Mouse (Mus musculus) cerebellum, adult 2 months (tissue): ENCODE measurements around the gene Cnnm4. TPM values are rescaled to one million over a fixed set of nuclear protein-coding genes. Genes with fewer than 3 reads are reported as not detected.

Experiments
- DNase-seq, 2 experiments: peaks; one replicate each; pipeline ENCODE4 v3.0.0; 2021
- H3K27ac ChIP-seq: fragments of 200-500 bp; 2 replicates; pipeline ENCODE4 v1.5.1; 2012; ENCODE audit warnings: low read length, control low read depth, inconsistent platforms; ENCODE audit not compliant: insufficient read depth
- H3K27me3 ChIP-seq: fragments of 200-500 bp; 2 replicates; pipeline ENCODE4 v1.6.1; 2012; ENCODE audit warnings: inconsistent platforms, mild to moderate bottlenecking, low read length, moderate library complexity; ENCODE audit not compliant: control insufficient read depth, insufficient read depth
- H3K4me1 ChIP-seq: fragments of 200-500 bp; 2 replicates; pipeline ENCODE4 v1.6.1; 2011; ENCODE audit warnings: low read length; ENCODE audit not compliant: control insufficient read depth, insufficient read depth
- H3K4me3 ChIP-seq: fragments of 200-500 bp; replicated peaks from 2 replicates; pipeline ENCODE3; 2011; ENCODE audit warnings: mild to moderate bottlenecking, low read depth, low read length, control low read depth; ENCODE audit not compliant: insufficient read depth
- CTCF ChIP-seq: fragments of 200-500 bp; IDR thresholded peaks from 2 replicates; pipeline ENCODE4 v1.5.1; 2011; ENCODE audit warnings: low read depth, mild to moderate bottlenecking, control low read depth, low read length, moderate library complexity, borderline replicate concordance; ENCODE audit not compliant: insufficient read depth
- POLR2A ChIP-seq: fragments of 200-500 bp; IDR thresholded peaks from 2 replicates; pipeline ENCODE4 v1.6.1; 2011; ENCODE audit warnings: low read length, control low read depth, borderline replicate concordance; ENCODE audit not compliant: insufficient read depth
- WGBS: fragments of 180-500 bp; shearing (Covaris S2); methylation state at CpG from one replicate; pipeline ENCODE4 v1.1.7; 2018; 5-methylcytosine and 5-hydroxymethylcytosine counted together
- polyA plus RNA-seq: library from polyadenylated mRNA; depleted of rRNA; stranded (reverse); fragments of >200 nt; gene quantifications from 2 replicates; pipeline ENCODE4 v1.2.3, GENCODE M21; 2012; rRNA removed

The Cnnm4 gene
- polyA plus RNA-seq = 12.2 and 14.6 TPM in 2 replicates

DNA sequence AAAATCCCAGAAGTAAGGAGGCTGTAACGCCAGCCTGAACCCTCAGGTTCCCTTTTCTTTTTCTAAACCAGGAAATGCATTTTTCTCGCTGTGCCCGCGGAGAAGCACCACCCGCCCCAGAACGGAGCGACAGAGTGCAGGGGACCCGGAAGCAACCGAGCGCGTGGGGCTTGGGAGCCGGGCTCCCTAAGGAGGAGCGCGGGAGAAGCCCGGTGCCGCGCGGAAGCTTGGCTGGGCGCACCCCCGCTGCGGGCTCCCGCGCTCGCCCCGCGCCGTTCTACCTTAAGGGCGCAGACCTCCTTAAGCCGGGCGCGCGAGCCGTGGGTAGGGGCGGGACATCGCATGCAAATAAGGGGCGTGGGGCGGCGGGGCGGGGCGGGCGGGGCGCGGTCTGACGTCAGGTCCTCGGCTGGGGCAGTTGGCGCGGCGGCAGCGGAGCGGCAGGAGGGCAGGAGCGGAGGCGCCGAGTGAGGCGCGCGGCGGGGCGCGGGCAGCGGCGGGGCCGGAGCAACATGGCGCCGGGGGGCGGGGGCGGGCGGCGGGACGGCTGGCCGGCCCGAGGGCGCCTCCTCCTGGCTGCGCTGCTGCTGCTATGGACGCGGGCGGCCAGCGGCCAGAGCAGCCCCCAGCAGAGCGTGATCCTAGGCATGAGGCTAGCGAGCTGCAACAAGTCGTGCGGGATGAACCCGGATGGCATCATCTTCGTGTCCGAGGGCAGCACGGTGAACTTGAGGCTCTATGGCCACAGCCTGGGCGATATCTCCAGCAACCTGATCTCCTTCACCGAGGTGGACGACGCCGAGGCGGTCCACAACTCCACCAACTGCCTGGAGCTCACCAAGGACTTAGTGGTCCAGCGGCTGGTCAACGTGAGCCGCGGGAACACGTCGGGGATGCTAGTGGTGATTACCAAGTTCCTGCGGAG is at the start of gene Cnnm4:
Gene Cnnm4, plus strand, starts transcription at position 440 of the 925 bp plus-strand sequence.
- peak; percentile 90 to 91 for DNase-seq
- peak within 1 kb of the TSS; percentile 61 for H3K27ac ChIP-seq
- peaks cover 7% of the 10 kb centered on the region; the same call in 1 of the 2 replicates for H3K4me1 ChIP-seq
- TF ChIP-seq CTCF (peak; percentile 28; the same call in 1 of the 2 replicates), POLR2A (peak; percentile 65)
- under 1% methylated on average over 93 of the region's 98 CpGs for WGBS
- peak within 1 kb of the TSS; percentile 88 for H3K4me3 ChIP-seq
- no peaks in the 10 kb centered on the region for H3K27me3 ChIP-seq

DNA sequence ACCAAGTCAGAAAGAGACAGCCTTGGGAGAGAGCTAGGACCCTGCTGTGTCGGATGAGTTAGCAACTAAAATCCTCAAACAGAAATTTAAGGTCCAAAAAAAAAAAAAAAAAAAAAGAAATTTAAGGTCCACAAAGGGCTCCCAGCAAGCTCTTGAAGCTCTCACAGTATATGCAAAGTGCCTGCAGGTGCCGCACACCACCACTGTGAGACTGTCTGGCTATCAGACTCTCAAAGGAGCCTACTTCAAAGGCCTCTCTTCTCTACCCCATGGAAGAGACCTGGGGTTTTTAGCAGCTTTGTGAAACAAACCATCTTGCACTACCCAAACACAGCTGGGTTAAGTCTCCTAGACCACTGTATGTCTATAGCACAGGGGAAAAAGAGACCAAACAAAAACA is 41.9 kb upstream of the Cnnm4 start:
- Histone ChIP-seq H3K4me3 (no peak overlapping the region), H3K27me3 (no peaks in the 10 kb centered on the region), H3K4me1 (no peaks in the 10 kb centered on the region), H3K27ac (no peak overlapping the region)
- TF ChIP-seq POLR2A (no peak), CTCF (no peak)
- WGBS = 93% methylated on average over 2 of the region's 2 CpGs
- DNase-seq = no peak

- Histone ChIP-seq H3K27ac (no peak overlapping the region), H3K27me3 (no peaks in the 10 kb centered on the region), H3K4me1 (no peaks in the 10 kb centered on the region), H3K4me3 (no peak overlapping the region)
- DNase-seq = no peak
- 92% methylated on average over 4 of the region's 4 CpGs for WGBS
- TF ChIP-seq CTCF (no peak), POLR2A (no peak)
Observed at GRCm38 (mm10) chr1:36432999-36433398, 38.4 kb upstream of the Cnnm4 start.

- no peak for DNase-seq
- H3K4me3 ChIP-seq = no peak overlapping the region
- 94% methylated on average over 3 of the region's 3 CpGs for WGBS
- TF ChIP-seq CTCF (no peak), POLR2A (no peak)
- no peaks in the 10 kb centered on the region for H3K4me1 ChIP-seq
- H3K27me3 ChIP-seq = no peaks in the 10 kb centered on the region
- H3K27ac ChIP-seq = no peak overlapping the region
Observed at GRCm38 (mm10) chr1:36433616-36434015, 37.8 kb upstream of the Cnnm4 start.

DNA sequence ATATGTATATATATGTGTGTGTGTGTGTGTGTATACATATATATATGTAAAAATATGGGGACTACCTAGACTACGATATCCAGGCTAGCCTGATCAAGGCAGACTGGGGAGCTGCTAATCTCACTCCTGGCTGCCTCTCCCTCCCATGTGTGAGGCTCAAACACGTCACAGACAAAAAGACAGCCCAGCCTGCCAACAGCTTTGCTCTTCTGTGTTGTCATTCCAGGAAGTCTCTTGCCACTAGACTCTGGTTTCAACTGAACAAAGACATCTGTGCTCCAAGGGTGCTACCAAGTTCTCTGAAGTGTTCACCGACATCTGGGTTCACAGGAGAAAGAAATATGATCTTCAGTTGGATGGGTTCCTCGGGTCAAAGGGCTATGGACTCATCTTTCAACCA is 36.3 kb upstream of the Cnnm4 start:
- H3K27me3 ChIP-seq = no peaks in the 10 kb centered on the region
- H3K4me3 ChIP-seq = no peak overlapping the region
- TF ChIP-seq CTCF (no peak), POLR2A (no peak)
- H3K27ac ChIP-seq = no peak overlapping the region
- 66% methylated on average over 4 of the region's 4 CpGs for WGBS
- no peak for DNase-seq
- H3K4me1 ChIP-seq = no peaks in the 10 kb centered on the region

GRCm38 (mm10) chr1:36436515-36436914 is 34.9 kb upstream of the Cnnm4 start:
- TF ChIP-seq POLR2A (no peak), CTCF (no peak)

DNA sequence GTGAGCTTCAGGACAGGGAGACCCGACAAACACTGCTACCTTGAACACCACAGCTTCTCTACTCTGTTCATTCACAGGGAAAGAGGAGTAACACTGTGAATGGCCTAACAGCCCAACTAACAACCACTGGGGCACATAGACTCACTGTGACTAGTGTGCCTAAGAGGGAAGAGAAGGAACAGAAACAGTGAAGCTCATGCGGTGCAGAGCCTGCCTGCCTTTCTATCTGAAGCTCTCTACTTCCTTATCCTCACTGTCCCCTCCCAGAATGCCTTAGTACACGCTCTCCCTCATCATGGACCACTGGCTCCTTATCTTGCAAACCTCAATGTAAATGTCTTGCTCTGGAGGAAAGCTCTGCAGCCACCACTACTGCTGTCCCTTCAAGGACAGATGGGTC is 34.2 kb upstream of the Cnnm4 start:
- H3K4me3 ChIP-seq = no peak overlapping the region
- H3K4me1 ChIP-seq = peaks cover 7% of the 10 kb centered on the region
- TF ChIP-seq POLR2A (no peak), CTCF (no peak)
- no peak overlapping the region for H3K27ac ChIP-seq
- no peak for DNase-seq
- WGBS = 97% methylated on average over 3 of the region's 3 CpGs
- no peaks in the 10 kb centered on the region for H3K27me3 ChIP-seq

More at GRCm38 (mm10) chr1:36436515-36436914, 34.9 kb upstream of the Cnnm4 start:
- no peak for DNase-seq
- no peaks in the 10 kb centered on the region for H3K27me3 ChIP-seq
- WGBS = 95% methylated on average over 6 of the region's 6 CpGs
- no peak overlapping the region for H3K27ac ChIP-seq
- H3K4me1 ChIP-seq = peaks cover 4% of the 10 kb centered on the region; the same call in 1 of the 2 replicates
- no peak overlapping the region for H3K4me3 ChIP-seq

- DNase-seq = peak; percentile 65 to 84
- peak overlapping the region; percentile 37 for H3K27ac ChIP-seq
- H3K4me1 ChIP-seq = peaks cover 13% of the 10 kb centered on the region
- TF ChIP-seq CTCF (no peak), POLR2A (no peak)
- WGBS = 4% methylated on average over 4 of the region's 4 CpGs
- no peak overlapping the region for H3K4me3 ChIP-seq
- no peaks in the 10 kb centered on the region for H3K27me3 ChIP-seq
Observed at GRCm38 (mm10) chr1:36441101-36441500, 30.3 kb upstream of the Cnnm4 start.
